Mouse (Mus musculus) adrenal gland, postnatal 36 days (tissue): Measurements from ENCODE around the gene H2-T22. TPM values are rescaled to one million over a fixed set of nuclear protein-coding genes. Genes with fewer than 3 reads are reported as not detected.
A peak's percentile ranks its signal among the peaks of the same experiment; 100 is the strongest.
"Not testable (repeated sequence)": the region's sequence is repeated elsewhere in the genome, so short reads cannot be mapped to it uniquely, and the experiment has no call there.

ENCODE experiments used
- DNase-seq, 2 experiments: peaks; one replicate each; pipeline ENCODE4 v3.0.0; 2021; ENCODE audit warnings: mixed read lengths in 1 of 2
- long read RNA-seq, 2 experiments: library from polyadenylated mRNA; stranded (forward); transcript quantifications; one replicate each; pipeline ENCODE4 v2.0.0; 2021; ENCODE audit warnings: borderline sequencing depth in 2 of 2
- total RNA-seq, 2 experiments: library from RNA; stranded (reverse); gene quantifications; 2 replicates each; pipeline ENCODE4 v1.2.3; 2021

H2-T22 gene
- 10 to 100 TPM; 33.5 to 33.8 TPM for total RNA-seq
- long read RNA-seq, experiment 1, transcript H2-T22-202 (10 exons, 1,694 nt): major isoform, 13 of 30 reads
- long read RNA-seq, experiment 1, transcript H2-T22-203 (9 exons, 1,761 nt): minor isoform, 8 of 30 reads
- long read RNA-seq, experiment 1, partial matches to known transcripts: 4 of 30 reads
- long read RNA-seq, experiment 1, other reads (novel, unspliced or antisense): 5 of 30 reads
- long read RNA-seq, experiment 2, transcript H2-T22-202 (10 exons, 1,694 nt): major isoform, 9 of 16 reads
- long read RNA-seq, experiment 2, partial matches to known transcripts: 1 of 16 reads
- long read RNA-seq, experiment 2, other reads (novel, unspliced or antisense): 3 of 16 reads

DNA sequence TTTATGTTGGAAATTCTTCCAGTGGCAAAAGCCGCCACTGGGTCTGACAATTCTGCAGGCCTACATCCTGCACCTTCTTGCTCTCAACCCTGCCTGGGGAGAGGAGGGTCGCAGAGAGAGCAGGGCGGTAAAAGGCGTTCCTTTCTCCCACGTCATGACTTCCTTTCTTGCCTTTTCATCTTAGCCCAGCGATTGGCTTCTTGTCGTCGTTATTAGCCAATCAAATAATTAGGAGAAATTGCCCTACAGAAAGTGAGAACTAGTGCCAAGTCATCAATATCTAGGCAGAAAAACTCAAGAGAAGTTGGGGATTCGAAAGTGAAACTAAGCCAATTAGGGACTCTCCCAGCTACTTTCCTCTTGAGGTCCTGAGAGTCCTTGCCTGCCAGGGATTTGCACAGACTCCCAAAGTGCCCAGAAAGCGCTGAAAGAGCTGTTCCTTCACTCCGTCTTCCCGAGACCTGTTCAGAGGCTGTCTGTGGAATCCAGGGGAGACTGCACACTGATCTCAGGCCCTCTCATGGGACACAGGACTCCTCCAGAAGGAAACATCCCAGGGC lies at the start of gene H2-T22, which contains the start of gene Gm6034:
H2-T22 (minus strand) TSS at position 138 of the 560 bp plus-strand sequence.
Gm6034 (plus strand) TSS at position 352 of the 560 bp plus-strand sequence.
- DNase-seq: peak; percentile 74 to 76

DNA sequence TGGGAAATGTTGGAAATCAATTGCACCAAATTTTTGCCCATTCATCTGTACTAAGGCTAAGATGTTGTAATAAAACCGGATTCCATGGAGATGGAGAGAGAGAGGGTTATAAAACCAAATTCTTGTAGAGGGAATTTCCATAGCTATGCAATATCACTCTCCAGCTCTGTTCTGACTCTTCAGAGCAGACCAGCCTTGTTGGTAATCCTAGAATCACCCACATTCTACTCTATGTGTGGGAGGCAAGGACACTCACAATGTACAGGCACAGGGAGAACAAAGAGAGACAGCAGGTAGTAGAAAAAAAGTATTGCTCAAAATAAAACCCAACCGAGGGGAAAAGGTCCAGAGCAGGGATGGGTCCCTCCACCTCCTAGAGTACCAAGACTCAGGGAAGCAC lies 49.4 kb upstream of the H2-T22 start:
- not testable (repeated sequence) for DNase-seq

GRCm38 (mm10) chr17:36085976-36086375 lies 43.4 kb upstream of the H2-T22 start:
- not testable (repeated sequence) for DNase-seq

DNA sequence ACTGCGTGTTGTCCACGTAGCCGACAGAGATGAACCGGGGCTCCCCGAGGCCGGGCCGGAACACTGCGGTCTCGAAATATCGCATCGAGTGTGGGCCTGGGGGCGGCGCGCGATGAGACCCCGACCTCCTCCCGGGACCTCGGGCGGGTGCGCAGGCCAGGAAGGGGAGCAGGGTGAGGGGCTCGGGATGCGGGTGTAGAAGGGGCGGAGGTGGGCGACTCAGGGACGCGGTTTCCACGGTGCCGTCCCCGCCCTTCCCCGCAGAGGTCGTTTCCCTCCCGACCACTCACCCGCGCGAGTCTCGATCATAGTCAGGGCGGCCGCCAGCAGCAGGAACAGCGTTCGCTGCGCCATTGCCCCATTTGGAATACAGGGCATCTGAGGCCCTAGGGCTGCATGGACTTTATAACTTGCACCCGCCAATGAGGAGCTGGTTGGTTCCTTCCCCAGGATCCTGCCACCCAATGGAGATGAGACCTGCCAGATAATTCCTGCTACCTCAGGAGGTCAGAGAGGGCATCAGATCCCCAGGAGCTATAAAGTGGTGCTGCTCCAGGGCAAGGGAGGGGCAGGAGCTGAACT lies 41.4 kb upstream of the H2-T22 start:
- DNase-seq: no peak

GRCm38 (mm10) chr17:36083266-36083869 lies 40.8 kb upstream of the H2-T22 start:
- peak; percentile 25 to 41 for DNase-seq

DNA sequence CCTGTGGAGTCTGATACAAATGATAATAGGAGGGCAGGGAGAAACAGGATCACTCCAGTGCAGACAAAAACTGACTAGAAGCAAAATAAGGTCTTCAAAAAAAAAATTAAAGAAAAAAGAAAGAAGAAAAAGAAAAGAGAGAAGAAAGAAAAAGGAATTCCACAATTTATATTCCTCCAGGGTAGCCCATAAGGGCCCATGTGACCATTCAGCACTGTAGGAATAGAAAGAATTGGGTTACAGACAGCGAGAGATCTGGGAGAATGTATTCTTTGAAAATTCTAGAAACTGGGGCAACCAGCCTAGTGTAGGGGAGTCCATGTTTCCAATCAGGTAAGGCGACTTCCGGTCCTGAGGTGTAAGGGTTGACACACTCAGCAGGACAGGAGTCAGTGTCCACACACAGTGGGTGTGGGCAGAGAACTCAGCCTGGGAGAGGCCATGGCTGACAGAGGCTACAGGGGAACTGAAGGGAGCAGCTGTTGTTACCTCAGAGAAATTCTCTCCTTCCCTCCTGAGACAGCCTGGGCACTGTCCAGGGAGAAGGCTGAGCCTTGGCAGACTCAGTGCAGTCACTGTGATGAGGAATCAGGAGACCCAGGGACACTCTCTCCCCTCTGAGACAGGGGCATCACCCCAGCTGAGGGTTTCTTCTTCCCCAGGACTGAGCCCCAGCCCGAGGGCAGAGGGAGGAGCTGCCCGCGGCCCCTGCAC lies 40.1 kb upstream of the H2-T22 start:
- DNase-seq: not testable (repeated sequence)

- DNase-seq: not testable (repeated sequence)
Measured at GRCm38 (mm10) chr17:36081901-36082300, 39.4 kb upstream of the H2-T22 start.

GRCm38 (mm10) chr17:36060829-36061228 lies 18.3 kb upstream of the H2-T22 start:
- DNase-seq: peak; percentile 91 to 95

DNA sequence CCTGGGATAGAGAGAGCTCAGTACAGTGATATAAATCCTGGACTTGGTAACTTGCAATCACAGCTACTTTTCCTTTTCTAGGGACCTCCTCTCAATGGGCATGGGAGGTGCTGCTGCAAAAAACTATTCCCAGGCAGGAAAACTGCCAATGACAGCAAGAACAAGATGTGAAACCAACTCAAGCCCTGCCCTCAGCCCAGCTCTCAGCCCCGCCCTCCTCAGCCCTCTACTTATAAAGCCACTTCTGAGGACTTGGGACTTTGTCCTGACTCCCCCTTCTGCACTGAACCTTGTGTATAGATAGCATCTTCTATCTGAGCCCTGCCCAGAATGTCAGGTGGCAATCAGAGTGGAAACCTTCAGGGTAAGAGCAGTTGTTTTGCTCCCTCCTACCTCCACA lies 15.8 kb upstream of the H2-T22 start, which contains the start of gene Gm11127:
Gm11127 (minus strand) TSS at position 10 of the 400 bp plus-strand sequence.
- DNase-seq: not testable (repeated sequence)

GRCm38 (mm10) chr17:36057927-36058326 lies 15.4 kb upstream of the H2-T22 start:
- not testable (repeated sequence) for DNase-seq

DNA sequence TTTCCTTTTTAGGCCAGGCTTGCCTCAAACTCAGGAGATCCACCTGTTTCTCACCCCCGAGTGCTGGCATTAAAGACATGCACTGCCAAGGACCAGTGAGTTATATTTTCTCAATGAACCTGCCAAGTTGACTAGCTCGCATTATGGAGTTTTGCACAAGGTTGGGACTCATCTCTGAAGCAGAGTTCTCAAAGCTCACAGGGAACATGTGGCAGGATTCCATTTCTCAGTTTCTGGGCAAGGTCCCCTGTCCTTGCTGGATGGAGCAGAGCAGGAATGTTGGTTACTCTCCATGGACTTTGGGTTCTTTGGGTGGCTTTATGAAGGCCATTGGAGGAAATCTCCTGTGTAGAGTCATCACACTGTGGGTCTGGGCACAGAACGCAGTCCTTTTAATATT lies 739 bp upstream of the H2-T22 start:
- peak in 1 of 2 experiments; percentile 20 for DNase-seq

- DNase-seq: peak in 1 of 2 experiments; percentile 29
Measured at GRCm38 (mm10) chr17:36042055-36042454, 492 bp downstream of the H2-T22 start.

DNA sequence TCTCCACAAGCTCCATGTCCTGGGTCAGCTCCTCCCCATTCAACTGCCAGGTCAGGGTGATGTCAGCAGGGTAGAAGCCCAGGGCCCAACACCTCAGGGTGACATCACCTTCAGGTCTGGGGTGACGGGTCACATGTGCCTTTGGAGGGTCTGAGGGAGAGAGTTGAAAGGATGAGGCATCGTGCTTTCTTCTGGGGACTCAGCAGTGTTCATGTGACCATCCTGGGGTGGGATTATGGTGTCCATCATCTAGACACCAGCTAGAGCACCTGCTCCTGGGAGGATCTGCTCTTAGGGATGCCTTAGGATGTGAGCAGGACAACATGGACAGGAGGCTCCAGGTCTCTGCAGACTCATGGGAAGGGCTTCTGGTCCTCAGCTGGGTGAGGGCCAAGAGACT lies 1.9 kb downstream of the H2-T22 start:
- not testable (repeated sequence) for DNase-seq

DNA sequence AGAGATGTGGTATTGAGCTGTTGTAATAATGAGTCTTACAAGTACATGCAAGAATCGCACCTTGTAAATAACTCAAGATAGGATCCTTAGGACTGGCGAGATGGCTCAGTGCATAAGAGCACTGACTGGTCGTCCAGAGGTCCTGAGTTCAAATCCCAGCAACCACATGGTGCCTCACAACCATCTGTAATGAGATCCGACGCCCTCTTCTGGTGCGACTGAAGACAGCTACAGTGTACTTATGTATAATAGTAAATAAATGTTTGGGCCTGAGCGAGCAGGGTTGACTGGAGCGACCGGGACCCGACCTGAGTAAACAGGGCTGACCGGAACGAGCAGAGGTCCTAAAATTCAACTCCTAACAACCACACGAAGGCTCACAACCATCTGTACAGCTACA lies 6.4 kb downstream of the H2-T22 start:
- not testable (repeated sequence) for DNase-seq

GRCm38 (mm10) chr17:36035010-36035638 lies 7.4 kb downstream of the H2-T22 start:
- DNase-seq: peak; percentile 80 to 83

DNA sequence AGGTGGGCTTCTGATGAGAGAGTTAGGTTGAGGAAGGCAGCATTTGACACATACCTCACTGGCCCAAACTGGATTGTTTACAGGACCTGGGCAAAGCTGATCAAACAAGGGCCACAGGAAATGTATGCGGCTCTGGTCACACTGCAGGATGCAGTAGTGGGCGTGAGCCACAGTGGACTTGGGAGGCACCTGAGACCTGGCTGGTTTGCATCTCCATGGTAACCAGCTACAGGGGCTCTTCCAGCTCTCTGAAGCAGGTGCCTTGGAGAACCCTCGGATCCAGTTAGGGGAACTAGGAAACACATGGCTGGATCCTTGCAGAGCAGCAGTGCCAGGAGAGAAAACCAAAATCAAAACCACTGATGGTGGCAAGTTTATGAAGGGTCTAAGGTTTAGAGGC lies 8.0 kb downstream of the H2-T22 start:
- DNase-seq: not testable (repeated sequence)

- DNase-seq: peak; percentile 56 to 74
Measured at GRCm38 (mm10) chr17:36032351-36032875, 10.1 kb downstream of the H2-T22 start, which contains the start of gene H2-T23. Gene H2-T23, minus strand, starts transcription at chr17:36032855.

- peak; percentile 36 to 45 for DNase-seq
Measured at GRCm38 (mm10) chr17:36031583-36032331, 10.8 kb downstream of the H2-T22 start.

GRCm38 (mm10) chr17:36030703-36031582 lies 11.6 kb downstream of the H2-T22 start:
- DNase-seq: peak in 1 of 2 experiments; percentile 22
